Mouse (Mus musculus): Measurements from ENCODE around the gene Olfr527. TPM values are rescaled to one million over a fixed set of nuclear protein-coding genes. Genes with fewer than 3 reads are reported as not detected.

The Olfr527 gene
- total and polyA plus RNA-seq, 2 experiments, result not detected

DNA sequence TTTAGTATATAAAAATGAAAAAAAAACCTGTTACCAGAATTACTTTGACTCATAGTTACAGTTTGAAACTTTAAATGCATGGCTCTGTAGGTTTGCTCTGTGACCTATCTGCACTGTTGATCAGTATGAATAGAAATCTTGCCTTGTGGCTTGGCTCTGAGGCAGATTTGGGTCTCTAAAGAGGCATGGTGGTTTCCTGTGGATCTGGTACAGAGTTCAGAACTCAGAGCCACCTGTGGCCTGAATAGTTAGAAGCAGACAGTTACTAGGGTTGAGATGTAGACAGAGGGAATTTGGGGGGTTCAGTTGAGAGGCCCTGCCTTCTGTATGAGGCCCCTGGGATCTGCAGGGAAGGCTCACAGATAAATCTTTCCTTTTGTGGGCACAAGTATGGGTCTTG lies 12.7 kb upstream of the Olfr527 start:
- DNase-seq (ENCODE audit: extremely low read depth, low read depth, low spot score), result no peak
- no peaks in the 10 kb centered on the region for H3K36me3 ChIP-seq (ENCODE audit: control insufficient read depth, insufficient read depth, low read length)
- H3K27me3 ChIP-seq (ENCODE audit: control insufficient read depth, insufficient read depth, low read length), result no peaks in the 10 kb centered on the region; the same call in 1 of the 2 replicates
- no peak for TF ChIP-seq CTCF (IDR thresholded peaks at IDR 0.05; ENCODE audit: low read depth, low read length)
- TF ChIP-seq POLR2A (IDR thresholded peaks at IDR 0.05; ENCODE audit: extremely low read depth, insufficient read depth, low read length), result no peak
- H3K4me1 ChIP-seq (ENCODE audit: control insufficient read depth, insufficient read depth, low read length), result no peaks in the 10 kb centered on the region
- H3K9ac ChIP-seq (ENCODE audit: low read depth, low read length), result no peak overlapping the region
- H3K79me2 ChIP-seq (ENCODE audit: control insufficient read depth, insufficient read depth, low read length), result no peaks in the 10 kb centered on the region
- no peak overlapping the region for H3K4me3 ChIP-seq (ENCODE audit: insufficient read depth, low read depth, low read length)
- no peak overlapping the region for H3K27ac ChIP-seq (replicated peaks; ENCODE audit: insufficient read depth, low read depth, low read length)

DNA sequence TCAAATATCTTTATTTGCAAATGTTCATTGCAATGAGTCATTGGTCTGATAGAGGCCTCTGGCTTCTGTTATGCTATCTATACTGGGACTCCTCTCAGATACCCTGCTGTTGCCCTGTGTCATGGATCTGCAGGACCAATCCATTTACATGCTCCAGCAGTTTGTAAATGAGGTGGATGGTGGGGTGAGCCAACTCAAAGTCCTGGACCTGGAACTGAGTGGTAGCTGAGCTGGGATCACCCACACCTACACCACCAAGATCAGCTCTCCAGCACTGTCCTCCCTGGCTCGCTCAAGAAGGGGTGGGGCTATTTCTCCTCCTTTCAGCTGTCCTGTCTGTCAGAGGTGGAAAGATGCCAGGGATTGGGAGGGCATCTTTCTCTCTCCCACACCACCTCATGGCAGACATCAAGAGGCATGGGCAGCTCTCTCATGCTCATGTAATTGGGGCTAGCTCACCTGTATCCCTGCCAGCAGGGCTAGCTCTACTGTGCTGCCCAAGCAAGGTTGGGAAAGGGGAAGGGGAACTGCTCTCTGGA lies 4.0 kb upstream of the Olfr527 start:
- 52% methylated on average over 1 of the region's 1 CpGs for WGBS
- no peaks in the 10 kb centered on the region for H3K79me2 ChIP-seq (ENCODE audit: control insufficient read depth, insufficient read depth, low read length)
- H3K27me3 ChIP-seq (ENCODE audit: control insufficient read depth, insufficient read depth, low read length), result no peaks in the 10 kb centered on the region
- TF ChIP-seq CTCF (IDR thresholded peaks at IDR 0.05; ENCODE audit: low read depth, low read length) (no peak), POLR2A (IDR thresholded peaks at IDR 0.05; ENCODE audit: extremely low read depth, insufficient read depth, low read length) (no peak)
- H3K4me3 ChIP-seq (ENCODE audit: insufficient read depth, low read depth, low read length), result no peak overlapping the region
- H3K4me1 ChIP-seq (ENCODE audit: control insufficient read depth, insufficient read depth, low read length), result no peaks in the 10 kb centered on the region
- H3K9ac ChIP-seq (ENCODE audit: low read depth, low read length), result no peak overlapping the region
- no peak overlapping the region for H3K27ac ChIP-seq (replicated peaks; ENCODE audit: insufficient read depth, low read depth, low read length)
- H3K36me3 ChIP-seq (ENCODE audit: control insufficient read depth, insufficient read depth, low read length), result no peaks in the 10 kb centered on the region
- no peak for DNase-seq (ENCODE audit: extremely low read depth, low read depth, low spot score)

DNA sequence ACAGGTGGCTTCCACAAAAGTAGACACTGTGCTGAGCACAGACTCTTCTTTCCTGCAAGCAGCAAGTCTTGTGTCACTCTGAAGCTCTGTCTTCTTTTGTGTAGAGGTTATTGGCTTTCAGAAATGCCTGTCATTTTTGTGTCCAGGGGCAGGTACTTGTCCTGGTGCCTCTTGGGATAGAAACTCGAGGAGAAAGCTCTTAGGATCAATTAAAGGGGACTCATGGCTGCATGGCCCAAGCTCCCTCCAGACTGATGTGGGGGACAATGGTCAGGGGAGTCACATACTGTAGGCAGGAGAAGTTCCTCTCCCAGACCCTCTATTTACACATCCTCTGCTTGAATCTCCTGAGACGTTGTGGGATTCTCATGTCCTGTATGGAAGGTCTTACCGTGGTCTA lies 27.8 kb downstream of the Olfr527 start, which contains the start of gene Olfr60:
TSS of gene Olfr60 (minus strand) at position 101 of the 400 bp plus-strand sequence.
- no peaks in the 10 kb centered on the region for H3K27me3 ChIP-seq (ENCODE audit: control insufficient read depth, insufficient read depth, low read length)
- WGBS, result 66% methylated on average over 3 of the region's 3 CpGs
- no peaks in the 10 kb centered on the region for H3K4me1 ChIP-seq (ENCODE audit: control insufficient read depth, insufficient read depth, low read length)
- H3K4me3 ChIP-seq (ENCODE audit: insufficient read depth, low read depth, low read length), result no peak within 1 kb of the TSS
- no peaks in the 10 kb centered on the region for H3K79me2 ChIP-seq (ENCODE audit: control insufficient read depth, insufficient read depth, low read length)
- no peak within 1 kb of the TSS for H3K27ac ChIP-seq (replicated peaks; ENCODE audit: insufficient read depth, low read depth, low read length)
- no peaks in the 10 kb centered on the region for H3K36me3 ChIP-seq (ENCODE audit: control insufficient read depth, insufficient read depth, low read length)
- no peak within 1 kb of the TSS for H3K9ac ChIP-seq (ENCODE audit: low read depth, low read length)
- no peak for DNase-seq (ENCODE audit: extremely low read depth, low read depth, low spot score)
- TF ChIP-seq POLR2A (IDR thresholded peaks at IDR 0.05; ENCODE audit: extremely low read depth, insufficient read depth, low read length) (no peak), CTCF (IDR thresholded peaks at IDR 0.05; ENCODE audit: low read depth, low read length) (no peak)

DNA sequence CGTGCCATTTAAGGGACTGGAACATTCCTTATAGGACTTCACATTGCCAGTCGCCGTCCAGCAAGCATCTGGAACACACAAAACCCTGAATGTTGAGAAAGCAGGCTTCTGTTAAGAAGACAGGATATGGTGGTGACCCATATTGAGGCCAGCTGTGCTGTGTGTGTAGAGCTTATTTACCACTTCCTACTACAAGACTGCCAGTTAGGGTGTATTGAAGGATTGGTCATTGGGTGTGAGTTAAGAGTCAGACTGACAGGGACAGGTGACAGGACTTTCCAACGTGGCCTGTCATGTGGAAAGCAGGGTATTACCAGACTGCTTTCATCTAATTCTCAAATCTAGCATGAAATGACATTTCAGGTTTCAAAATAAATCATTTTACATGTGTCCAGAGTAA lies 40.5 kb downstream of the Olfr527 start:
- no peak overlapping the region for H3K9ac ChIP-seq (ENCODE audit: low read depth, low read length)
- no peak overlapping the region for H3K4me3 ChIP-seq (ENCODE audit: insufficient read depth, low read depth, low read length)
- no peak overlapping the region for H3K27ac ChIP-seq (replicated peaks; ENCODE audit: insufficient read depth, low read depth, low read length)
- TF ChIP-seq CTCF (IDR thresholded peaks at IDR 0.05; ENCODE audit: low read depth, low read length) (no peak), POLR2A (IDR thresholded peaks at IDR 0.05; ENCODE audit: extremely low read depth, insufficient read depth, low read length) (no peak)
- DNase-seq (ENCODE audit: extremely low read depth, low read depth, low spot score), result no peak
- H3K79me2 ChIP-seq (ENCODE audit: control insufficient read depth, insufficient read depth, low read length), result no peaks in the 10 kb centered on the region
- WGBS, result 69% methylated on average over 4 of the region's 4 CpGs
- H3K36me3 ChIP-seq (ENCODE audit: control insufficient read depth, insufficient read depth, low read length), result no peaks in the 10 kb centered on the region
- H3K27me3 ChIP-seq (ENCODE audit: control insufficient read depth, insufficient read depth, low read length), result no peaks in the 10 kb centered on the region
- no peaks in the 10 kb centered on the region for H3K4me1 ChIP-seq (ENCODE audit: control insufficient read depth, insufficient read depth, low read length)

DNA sequence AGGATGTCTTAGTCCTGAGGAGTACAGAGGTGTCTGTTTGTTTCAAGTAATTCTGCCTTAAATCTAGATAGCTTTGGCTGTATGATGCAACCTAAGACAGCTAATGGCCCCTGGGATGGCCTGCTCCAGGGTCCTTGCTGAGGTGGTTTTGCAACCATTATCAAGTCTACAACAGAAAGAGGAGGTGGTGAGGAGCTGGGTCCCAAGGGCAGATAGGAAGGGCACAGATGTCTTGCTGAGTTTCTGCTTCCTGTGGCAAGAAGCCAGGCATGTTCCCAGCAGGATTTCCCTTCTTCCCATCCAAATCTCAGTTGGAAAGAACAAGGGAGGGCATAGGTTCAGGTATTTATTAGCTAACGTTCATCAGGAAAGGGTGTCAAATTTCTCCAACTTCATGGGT lies 42.4 kb downstream of the Olfr527 start, which contains the start of gene Olfr530:
TSS of gene Olfr530 (minus strand) at position 101 of the 400 bp plus-strand sequence.
- Histone ChIP-seq H3K4me3 (ENCODE audit: insufficient read depth, low read depth, low read length) (no peak within 1 kb of the TSS), H3K27ac (replicated peaks; ENCODE audit: insufficient read depth, low read depth, low read length) (no peak within 1 kb of the TSS), H3K27me3 (ENCODE audit: control insufficient read depth, insufficient read depth, low read length) (no peaks in the 10 kb centered on the region), H3K4me1 (ENCODE audit: control insufficient read depth, insufficient read depth, low read length) (no peaks in the 10 kb centered on the region), H3K36me3 (ENCODE audit: control insufficient read depth, insufficient read depth, low read length) (no peaks in the 10 kb centered on the region), H3K79me2 (ENCODE audit: control insufficient read depth, insufficient read depth, low read length) (no peaks in the 10 kb centered on the region), H3K9ac (ENCODE audit: low read depth, low read length) (no peak within 1 kb of the TSS)
- WGBS, result 44% methylated on average over 1 of the region's 1 CpGs
- DNase-seq (ENCODE audit: extremely low read depth, low read depth, low spot score), result no peak
- no peak for TF ChIP-seq CTCF (IDR thresholded peaks at IDR 0.05; ENCODE audit: low read depth, low read length)
- no peak for TF ChIP-seq POLR2A (IDR thresholded peaks at IDR 0.05; ENCODE audit: extremely low read depth, insufficient read depth, low read length)

DNA sequence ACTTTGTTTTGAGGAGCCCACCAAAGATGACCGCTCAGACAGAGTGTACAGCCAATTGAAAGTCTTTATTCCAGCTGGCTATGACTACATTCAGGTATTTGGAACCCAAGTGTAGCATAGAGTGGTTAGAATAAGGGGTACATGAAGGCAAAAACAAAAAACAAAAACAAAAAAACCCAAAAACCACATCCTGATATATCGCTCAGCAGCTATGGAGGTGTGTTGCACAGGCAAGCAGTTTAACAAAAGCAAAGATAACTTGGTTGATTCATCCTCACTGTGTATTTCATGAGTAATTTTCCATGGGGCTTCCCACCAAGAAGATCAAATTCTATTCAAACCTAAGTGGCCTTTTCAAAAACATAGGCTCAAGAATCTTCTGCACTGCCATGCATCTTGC lies 43.1 kb downstream of the Olfr527 start:
- TF ChIP-seq CTCF (IDR thresholded peaks at IDR 0.05; ENCODE audit: low read depth, low read length), result no peak
- no peak for TF ChIP-seq POLR2A (IDR thresholded peaks at IDR 0.05; ENCODE audit: extremely low read depth, insufficient read depth, low read length)
- Histone ChIP-seq H3K9ac (ENCODE audit: low read depth, low read length) (no peak overlapping the region), H3K4me3 (ENCODE audit: insufficient read depth, low read depth, low read length) (no peak overlapping the region), H3K4me1 (ENCODE audit: control insufficient read depth, insufficient read depth, low read length) (no peaks in the 10 kb centered on the region), H3K27ac (replicated peaks; ENCODE audit: insufficient read depth, low read depth, low read length) (no peak overlapping the region), H3K79me2 (ENCODE audit: control insufficient read depth, insufficient read depth, low read length) (no peaks in the 10 kb centered on the region), H3K27me3 (ENCODE audit: control insufficient read depth, insufficient read depth, low read length) (no peaks in the 10 kb centered on the region), H3K36me3 (ENCODE audit: control insufficient read depth, insufficient read depth, low read length) (no peaks in the 10 kb centered on the region)
- 99% methylated on average over 2 of the region's 2 CpGs for WGBS
- DNase-seq (ENCODE audit: extremely low read depth, low read depth, low spot score), result no peak

Other genes starting within 250 kb of the Olfr527 start
- gene Prap1, start 240.6 kb upstream of the Olfr527 start, total RNA-seq (2014; rRNA removed), result not detected in 2 replicates
- gene Prap1, start 240.6 kb upstream of the Olfr527 start, polyA plus RNA-seq (2012; rRNA removed), result not detected in 2 replicates
- 68.6 and 72.7 TPM in 2 replicates for gene Fuom, start 231.6 kb upstream of the Olfr527 start, total RNA-seq (2014; rRNA removed)
- 63.0 and 77.5 TPM in 2 replicates for gene Fuom, start 231.6 kb upstream of the Olfr527 start, polyA plus RNA-seq (2012; rRNA removed)
- 86.9 and 87.5 TPM in 2 replicates for gene Paox, start 218.2 kb upstream of the Olfr527 start, total RNA-seq (2014; rRNA removed)
- 59.1 and 67.7 TPM in 2 replicates for gene Paox, start 218.2 kb upstream of the Olfr527 start, polyA plus RNA-seq (2012; rRNA removed)
- 411 and 412 TPM in 2 replicates for gene Echs1, start 217.5 kb upstream of the Olfr527 start, total RNA-seq (2014; rRNA removed)
- gene Echs1, start 217.5 kb upstream of the Olfr527 start, polyA plus RNA-seq (2012; rRNA removed), result 271 and 349 TPM in 2 replicates
- 17.4 and 19.3 TPM in 2 replicates for gene Mtg1, start 196.5 kb upstream of the Olfr527 start, total RNA-seq (2014; rRNA removed)
- 24.7 and 29.7 TPM in 2 replicates for gene Mtg1, start 196.5 kb upstream of the Olfr527 start, polyA plus RNA-seq (2012; rRNA removed)
- gene Sprn, start 179.1 kb upstream of the Olfr527 start, total RNA-seq (2014; rRNA removed), result 1.4 and 1.5 TPM in 2 replicates
- gene Sprn, start 179.1 kb upstream of the Olfr527 start, polyA plus RNA-seq (2012; rRNA removed), result 1.3 and 1.7 TPM in 2 replicates
- gene Olfr522, start 169.3 kb upstream of the Olfr527 start, total RNA-seq (2014; rRNA removed), result not detected in 2 replicates
- gene Olfr522, start 169.3 kb upstream of the Olfr527 start, polyA plus RNA-seq (2012; rRNA removed), result not detected in 2 replicates
- gene Olfr523, start 160.8 kb upstream of the Olfr527 start, total RNA-seq (2014; rRNA removed), result not detected in 2 replicates
- gene Olfr523, start 160.8 kb upstream of the Olfr527 start, polyA plus RNA-seq (2012; rRNA removed), result not detected in 2 replicates
- not detected in 2 replicates for gene Olfr524, start 128.1 kb upstream of the Olfr527 start, total RNA-seq (2014; rRNA removed)
- not detected in 2 replicates for gene Olfr524, start 128.1 kb upstream of the Olfr527 start, polyA plus RNA-seq (2012; rRNA removed)
- not detected in 2 replicates for gene Cd163l1, start 115.8 kb upstream of the Olfr527 start, total RNA-seq (2014; rRNA removed)
- 0.02 TPM in 1 of 2 replicates, not detected in the other for gene Cd163l1, start 115.8 kb upstream of the Olfr527 start, polyA plus RNA-seq (2012; rRNA removed)
- not detected in 2 replicates for gene 5830411N06Rik, start 86.7 kb upstream of the Olfr527 start, total RNA-seq (2014; rRNA removed)
- gene 5830411N06Rik, start 86.7 kb upstream of the Olfr527 start, polyA plus RNA-seq (2012; rRNA removed), result not detected in 2 replicates
- gene Olfr525, start 13.2 kb upstream of the Olfr527 start, total RNA-seq (2014; rRNA removed), result not detected in 2 replicates
- gene Olfr525, start 13.2 kb upstream of the Olfr527 start, polyA plus RNA-seq (2012; rRNA removed), result not detected in 2 replicates
- gene Olfr60, start 27.7 kb downstream of the Olfr527 start, total RNA-seq (2014; rRNA removed), result not detected in 2 replicates
- not detected in 2 replicates for gene Olfr60, start 27.7 kb downstream of the Olfr527 start, polyA plus RNA-seq (2012; rRNA removed)
- not detected in 2 replicates for gene Olfr530, start 42.3 kb downstream of the Olfr527 start, total RNA-seq (2014; rRNA removed)
- not detected in 2 replicates for gene Olfr530, start 42.3 kb downstream of the Olfr527 start, polyA plus RNA-seq (2012; rRNA removed)
- gene Olfr531, start 68.9 kb downstream of the Olfr527 start, total RNA-seq (2014; rRNA removed), result not detected in 2 replicates
- not detected in 2 replicates for gene Olfr531, start 68.9 kb downstream of the Olfr527 start, polyA plus RNA-seq (2012; rRNA removed)
- gene Olfr532, start 87.6 kb downstream of the Olfr527 start, total RNA-seq (2014; rRNA removed), result not detected in 2 replicates
- gene Olfr532, start 87.6 kb downstream of the Olfr527 start, polyA plus RNA-seq (2012; rRNA removed), result not detected in 2 replicates
- not detected in 2 replicates for gene Olfr533, start 129.4 kb downstream of the Olfr527 start, total RNA-seq (2014; rRNA removed)
- gene Olfr533, start 129.4 kb downstream of the Olfr527 start, polyA plus RNA-seq (2012; rRNA removed), result not detected in 2 replicates
- not detected in 2 replicates for gene Olfr535, start 150.2 kb downstream of the Olfr527 start, total RNA-seq (2014; rRNA removed)
- not detected in 2 replicates for gene Olfr535, start 150.2 kb downstream of the Olfr527 start, polyA plus RNA-seq (2012; rRNA removed)
- not detected in 2 replicates for gene Olfr536, start 173.4 kb downstream of the Olfr527 start, total RNA-seq (2014; rRNA removed)
- not detected in 2 replicates for gene Olfr536, start 173.4 kb downstream of the Olfr527 start, polyA plus RNA-seq (2012; rRNA removed)
- not detected in 2 replicates for gene Olfr538, start 233.9 kb downstream of the Olfr527 start, total RNA-seq (2014; rRNA removed)
- not detected in 2 replicates for gene Olfr538, start 233.9 kb downstream of the Olfr527 start, polyA plus RNA-seq (2012; rRNA removed)

Data from liver, adult 2 months (tissue).